In the genomic region with DNA sequence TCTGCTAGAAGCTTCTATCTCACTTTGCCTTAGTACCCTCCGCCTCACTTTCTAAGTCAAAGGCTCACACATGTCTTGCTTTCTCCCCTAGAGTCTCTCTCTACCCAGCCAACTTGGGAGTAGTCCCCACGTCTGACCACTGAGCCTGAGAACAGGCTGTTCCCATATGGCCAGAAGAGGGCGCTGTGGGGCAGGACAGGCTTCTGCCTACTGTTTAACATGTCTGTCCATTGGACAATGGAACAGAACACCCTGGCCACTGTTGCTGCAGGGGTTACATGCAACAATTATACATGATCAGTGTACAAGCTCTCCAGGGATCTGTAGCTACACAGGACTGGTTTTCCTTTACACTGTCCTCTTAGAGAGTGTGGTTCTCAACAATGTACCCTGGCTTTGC, we compare ENCODE assay signal across 8 mouse cellular contexts. TPM values are rescaled to one million over a fixed set of nuclear protein-coding genes. Genes with fewer than 3 reads are reported as not detected.
DNase-seq lines count a peak whose midpoint lies in the region; ATAC-seq and TF ChIP-seq lines count a peak whose summit lies in the region.

No protein-coding gene starts in this region.

- no peaks in the 10 kb centered on the region for H3K36me3 ChIP-seq in ES-E14 (ENCODE audit: control insufficient read depth, insufficient read depth, low read length, poor library complexity, severe bottlenecking)
- H3K36me3 ChIP-seq in forebrain, embryonic 13.5 days (ENCODE audit: poor library complexity, severe bottlenecking): no peaks in the 10 kb centered on the region

- no peaks in the 10 kb centered on the region for H3K9me3 ChIP-seq in ES-E14 (ENCODE audit: control insufficient read depth, insufficient read depth, low read depth, low read length)
- 0 out of 2 replicates have a peak, but pooled peaks cover 7% of the 10 kb centered on the region for H3K9me3 ChIP-seq in forebrain, embryonic 13.5 days (replicated peaks)

- intact Hi-C loops in heart, postnatal 25 days (cut with DNase I): loop anchor here (1.0 to 10.0 kb wide), 5 partner anchors 75 to 632 kb away; no protein-coding TSS in a partner anchor

- DNase-seq in ES-E14 (ENCODE audit: low read depth, low spot score): peak; percentile 68
- peak; percentile 26 for DNase-seq in c-Kit-negative CD71-positive TER-119-positive erythroid progenitor cells, embryonic 14.5 days (ENCODE audit: low read depth, low spot score)
- DNase-seq in heart, postnatal 25 days (ENCODE audit: low spot score): peak; percentile 54
- DNase-seq in layer of hippocampus, adult 11-12 months (ENCODE audit: low spot score): peak; percentile 89
- peak; percentile 84 to 88 for DNase-seq in lung, adult 18-20 months
- DNase-seq in retina, embryonic 14.5 days (ENCODE audit: low spot score): peak; percentile 84
- DNase-seq in thymus, postnatal 25 days: peak; percentile 91

- H3K9ac ChIP-seq in ES-E14 (ENCODE audit: insufficient read depth, low read depth, low read length, poor library complexity, severe bottlenecking): no peak overlapping the region
- no peak overlapping the region for H3K9ac ChIP-seq in forebrain, embryonic 13.5 days

- H3K27ac ChIP-seq in ES-E14 (ENCODE audit: insufficient read depth, low read depth, low read length, poor library complexity, severe bottlenecking): no peak overlapping the region
- no peak overlapping the region for H3K27ac ChIP-seq in forebrain, embryonic 13.5 days

- H3K4me3 ChIP-seq in ES-E14 (ENCODE audit: insufficient read depth in 1 of 2, low read depth in 1 of 2, low read length in 2 of 2, poor library complexity in 1 of 2, severe bottlenecking in 1 of 2): no peak overlapping the region
- H3K4me3 ChIP-seq in forebrain, embryonic 13.5 days: no peak overlapping the region

- no peaks in the 10 kb centered on the region; a peak in 1 of 4 replicates for H3K4me1 ChIP-seq in ES-E14 (ENCODE audit: control insufficient read depth in 2 of 2, insufficient read depth in 2 of 2, low read length in 2 of 2, poor library complexity in 1 of 2)
- peaks cover 6% of the 10 kb centered on the region for H3K4me1 ChIP-seq in forebrain, embryonic 13.5 days

- H3K4me2 ChIP-seq in forebrain, embryonic 13.5 days: no peak overlapping the region

- WGBS in forebrain, embryonic 13.5 days: 31% methylated on average over 3 of the region's 3 CpGs

- in situ Hi-C loops in ES-E14 (cut with MboI; ENCODE audit: low sequenced_read_pairs in 2 of 2, unreplicated experiment in 2 of 2): loop anchor here in 1 of 2 experiments (10.0 kb wide), 1 partner anchor 142 kb away; the partner anchor contains the start of gene Arl4c

- no peaks in the 10 kb centered on the region for H3K27me3 ChIP-seq in forebrain, embryonic 13.5 days

- peak; percentile 73 for ATAC-seq in forebrain, embryonic 13.5 days

TF ChIP-seq in ES-E14, 5 proteins besides CTCF, POLR2A, EP300 and RAD21:
- TF ChIP-seq ZC3H11A (IDR thresholded peaks at IDR 0.05; ENCODE audit: borderline replicate concordance, low read depth, low read length) (peak; percentile 99), HCFC1 (IDR thresholded peaks at IDR 0.05; ENCODE audit: borderline replicate concordance, insufficient read depth, low read length) (no peak)
TF ChIP-seq in ES-E14: peak in this region for 1.

RNA-seq across cellular contexts. Expression of gene Glrp1, which starts 52.5 kb away (rescaled TPM):
- total RNA-seq in ES-E14 (2012; rRNA removed): 0.13 TPM in 1 of 2 replicates, not detected in the other
- polyA plus RNA-seq in forebrain, embryonic 13.5 days (2015; fragmentation: Nextera tagmentation; extraction: Ambion mirVana): not detected in 2 replicates
- total RNA-seq in heart, postnatal 25 days (2021): not detected

Comparison
In these comparisons a context has a peak if more than half of its experiments do, and no peak if none do; other contexts are left out.
1. DNase-seq: peak in every context shown above with its lines; median percentile 91 in thymus, postnatal 25 days; 89 in layer of hippocampus, adult 11-12 months; 86 in lung, adult 18-20 months; 84 in retina, embryonic 14.5 days; 68 in ES-E14; 54 in heart, postnatal 25 days; 26 in c-Kit-negative CD71-positive TER-119-positive erythroid progenitor cells, embryonic 14.5 days.